Mouse (Mus musculus) NIH3T3 (cell line): Measurements from ENCODE around the gene Pkm.
A peak's percentile ranks its signal among the peaks of the same experiment; 100 is the strongest.

Source experiments
- DNase-seq: peaks from one replicate; pipeline ENCODE4 v3.0.0-alpha.2; 2012; ENCODE audit warnings: low read depth

The Pkm gene

DNA sequence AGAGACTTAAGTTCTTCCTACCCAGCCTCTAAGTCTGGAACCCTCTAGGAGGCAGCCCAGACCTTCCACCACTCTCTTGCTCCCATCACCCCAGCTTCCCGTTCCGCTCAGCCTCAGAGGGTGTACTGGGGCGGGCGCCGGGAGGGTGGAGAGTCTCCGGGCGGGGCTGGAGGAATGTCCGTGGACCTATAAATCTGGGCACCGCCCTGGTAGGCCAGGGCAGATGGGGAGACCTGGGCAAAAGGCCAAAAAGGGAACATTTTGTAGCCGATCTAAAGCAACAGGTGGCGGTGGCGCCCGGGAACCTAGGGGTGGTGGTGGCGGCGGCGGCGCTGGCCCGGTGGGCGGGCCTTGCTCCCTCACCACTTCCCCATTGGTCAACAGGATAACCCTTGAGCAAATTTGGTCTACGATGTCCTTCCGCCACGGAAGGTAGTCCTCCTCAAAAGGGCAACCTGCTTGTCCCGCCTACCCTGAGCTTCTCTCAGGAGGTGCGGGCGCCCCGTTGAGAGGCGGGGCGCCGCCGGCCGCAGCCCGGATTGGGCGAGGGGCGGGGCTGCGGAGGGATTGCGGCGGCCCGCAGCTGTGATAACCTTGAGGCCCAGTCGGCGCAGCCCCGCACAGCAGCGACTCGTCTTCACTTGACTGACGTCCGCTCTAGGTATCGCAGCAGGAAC, at the start of gene Pkm:
Gene Pkm, plus strand, starts transcription at position 411 of the 677 bp plus-strand sequence.
- DNase-seq = peak; percentile 98

DNA sequence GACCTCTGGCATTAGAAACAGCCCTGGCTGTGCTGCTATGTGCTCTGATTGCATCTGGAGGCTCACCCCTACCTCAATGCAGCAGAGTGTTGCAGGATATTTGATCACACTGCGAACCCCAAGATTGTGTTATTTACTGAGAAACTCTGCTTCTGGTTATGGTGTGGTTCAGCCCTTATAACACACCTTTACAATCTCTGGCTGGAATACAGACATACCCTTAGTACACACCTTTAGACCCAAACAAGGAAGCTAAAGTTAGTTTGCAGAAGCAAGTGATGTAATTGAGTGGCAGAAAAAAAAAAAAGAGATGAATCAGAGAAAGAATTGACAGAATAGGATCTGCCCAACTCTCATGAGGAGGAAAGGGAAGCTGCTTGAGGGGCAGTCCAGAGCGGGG, 45.2 kb upstream of the Pkm start:
- DNase-seq = no peak

DNA sequence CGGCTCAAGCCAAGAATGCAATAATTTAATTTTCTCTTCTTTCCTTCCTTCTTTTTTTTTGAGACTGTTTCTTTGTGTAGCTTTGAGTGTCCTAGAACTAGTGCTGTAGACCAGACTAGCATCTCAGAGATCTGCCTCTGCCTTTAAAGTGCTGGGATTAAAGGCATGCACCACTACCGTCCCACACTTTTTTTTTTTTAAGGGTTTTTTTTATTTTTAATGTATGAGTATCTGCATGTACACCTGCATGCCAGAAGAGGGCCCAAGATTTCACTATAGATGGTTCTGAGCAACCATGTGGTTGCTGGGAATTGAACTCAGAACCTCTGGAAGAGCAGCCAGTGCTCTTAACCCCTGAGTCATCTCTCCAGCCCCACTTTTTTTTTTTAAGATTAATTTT, 40.4 kb upstream of the Pkm start:
- no peak for DNase-seq

- DNase-seq = peak; percentile 100
Measured at GRCm38 (mm10) chr9:59616622-59617306, 39.4 kb upstream of the Pkm start, which contains the start of gene Parp6. Gene Parp6, plus strand, starts transcription at chr9:59617284.

DNA sequence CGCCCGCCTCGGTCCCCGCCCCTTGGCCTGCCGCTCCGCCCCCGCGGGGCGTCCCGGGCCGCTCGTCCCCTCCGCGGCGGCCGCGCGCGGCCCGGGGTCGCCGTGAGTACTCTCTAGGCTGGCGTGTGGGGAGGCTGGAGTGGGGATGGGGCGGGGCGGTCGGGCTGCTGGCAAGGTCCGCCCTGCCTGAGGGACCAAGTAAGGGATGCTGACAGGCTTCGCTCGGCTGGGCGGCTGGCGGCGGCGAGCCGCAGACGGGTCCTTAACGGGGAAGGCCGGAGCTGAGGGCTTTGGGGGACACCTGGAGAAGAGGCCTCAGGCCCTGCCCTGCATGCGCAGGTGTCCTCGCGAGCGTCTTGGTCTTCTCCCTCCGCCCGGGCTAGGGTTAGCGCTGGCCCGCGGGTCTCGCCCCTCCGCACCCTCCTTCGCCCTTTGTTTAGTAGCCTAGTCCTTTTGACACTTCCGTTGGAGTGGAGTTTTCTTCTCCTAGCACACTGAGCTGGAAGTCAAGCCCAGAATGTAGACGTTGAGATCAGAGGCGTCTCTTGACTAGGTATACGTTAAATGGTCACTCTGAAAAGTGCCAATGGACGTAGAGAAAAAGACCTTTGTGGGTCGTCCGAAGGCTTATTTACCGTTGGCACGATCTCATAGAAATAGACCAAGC, 38.7 kb upstream of the Pkm start:
- no peak for DNase-seq

DNA sequence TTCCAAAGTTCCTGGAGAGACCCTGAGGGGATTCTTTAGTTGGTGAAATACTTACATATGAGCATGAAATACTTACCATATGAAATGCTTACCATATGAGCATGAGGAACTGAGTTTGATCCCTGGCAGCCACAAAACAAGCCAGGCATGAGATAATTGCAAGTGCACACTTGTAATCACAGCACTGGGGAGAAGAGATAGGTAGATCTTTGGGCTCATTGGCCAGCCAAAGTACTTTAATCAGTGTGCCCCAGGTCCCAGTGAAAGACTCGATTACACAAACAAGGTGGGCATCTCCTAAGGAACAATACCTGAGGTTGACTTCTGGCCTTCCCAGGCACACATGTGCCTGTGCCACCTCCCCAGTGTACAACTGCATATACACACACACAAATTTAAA, 17.8 kb upstream of the Pkm start:
- no peak for DNase-seq

GRCm38 (mm10) chr9:59639936-59640335, 16.2 kb upstream of the Pkm start:
- no peak for DNase-seq

GRCm38 (mm10) chr9:59641320-59641719, 14.8 kb upstream of the Pkm start:
- DNase-seq = peak; percentile 15

GRCm38 (mm10) chr9:59649911-59650310, 6.3 kb upstream of the Pkm start:
- no peak for DNase-seq

GRCm38 (mm10) chr9:59653371-59653770, 2.8 kb upstream of the Pkm start:
- DNase-seq = peak; percentile 90

DNA sequence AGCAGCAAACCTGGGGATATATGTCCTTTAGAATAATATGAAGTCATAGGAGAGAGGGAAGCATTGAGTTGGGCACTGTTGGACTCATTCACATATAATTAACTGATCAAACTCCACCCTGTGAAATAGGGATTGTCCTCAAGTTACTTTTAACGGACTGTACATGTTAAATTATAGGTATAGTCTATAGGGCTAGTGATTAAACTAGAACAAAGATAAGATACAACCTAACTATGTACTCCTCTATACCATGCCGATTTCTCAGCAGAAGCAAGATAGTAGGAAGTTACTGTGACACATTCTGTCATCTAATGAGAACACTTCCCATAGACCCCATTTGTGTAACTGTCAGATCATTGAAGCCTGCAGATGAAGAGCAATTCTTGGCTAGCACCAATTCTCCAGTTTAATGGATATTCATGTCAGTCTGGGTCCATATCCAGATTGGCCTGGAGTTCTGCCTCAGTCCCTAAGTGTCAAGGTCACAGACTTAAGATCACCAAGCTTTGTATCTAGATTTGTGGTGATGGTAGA, 1.7 kb upstream of the Pkm start:
- no peak for DNase-seq

DNA sequence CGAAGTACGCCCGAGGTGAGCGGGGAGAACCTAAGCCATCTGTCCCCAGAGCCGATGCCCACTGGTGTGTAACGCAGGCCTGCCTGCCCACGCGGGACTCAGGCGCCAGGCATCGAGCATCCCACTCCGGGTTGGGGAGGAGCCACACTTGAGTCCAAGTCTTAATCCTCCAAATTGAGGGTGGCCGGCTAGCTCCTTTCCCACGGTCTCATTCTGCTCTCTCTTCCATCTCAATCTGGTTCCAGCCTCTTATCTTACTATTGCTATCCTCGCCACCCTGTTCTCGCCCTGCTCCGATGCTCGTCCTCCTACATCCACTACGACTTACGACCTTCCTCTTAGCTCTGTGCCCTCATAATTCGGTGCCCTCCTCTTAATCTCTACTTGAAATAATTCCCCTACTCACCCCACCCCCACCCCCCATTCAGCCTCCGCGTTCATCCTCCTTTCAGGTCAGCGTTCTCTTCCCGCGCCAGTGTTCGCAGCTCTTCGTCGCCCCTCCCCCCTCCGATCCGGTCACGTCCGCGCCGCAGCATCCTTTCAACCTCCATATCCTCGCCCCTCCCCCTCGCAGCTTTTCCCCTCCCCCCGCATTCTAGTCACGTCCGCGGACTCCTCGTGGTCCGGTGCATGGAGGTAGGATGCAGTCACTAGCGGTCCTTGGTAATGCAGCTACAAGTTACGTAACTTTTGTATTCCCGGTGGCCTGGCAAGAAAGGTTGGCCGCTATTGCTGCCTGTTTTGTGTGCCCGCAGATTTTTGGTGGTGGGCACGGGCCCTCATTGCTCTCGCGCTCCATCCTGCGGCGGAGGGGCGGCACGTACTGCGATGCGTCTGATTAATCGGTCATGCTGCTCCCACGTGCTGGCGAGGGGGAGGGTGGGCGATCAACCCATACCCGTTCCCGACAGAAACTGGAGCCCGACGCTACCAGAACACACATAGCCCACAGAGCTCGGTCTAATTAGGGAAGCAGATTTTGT, 758 bp downstream of the Pkm start:
- DNase-seq = peak; percentile 89

DNA sequence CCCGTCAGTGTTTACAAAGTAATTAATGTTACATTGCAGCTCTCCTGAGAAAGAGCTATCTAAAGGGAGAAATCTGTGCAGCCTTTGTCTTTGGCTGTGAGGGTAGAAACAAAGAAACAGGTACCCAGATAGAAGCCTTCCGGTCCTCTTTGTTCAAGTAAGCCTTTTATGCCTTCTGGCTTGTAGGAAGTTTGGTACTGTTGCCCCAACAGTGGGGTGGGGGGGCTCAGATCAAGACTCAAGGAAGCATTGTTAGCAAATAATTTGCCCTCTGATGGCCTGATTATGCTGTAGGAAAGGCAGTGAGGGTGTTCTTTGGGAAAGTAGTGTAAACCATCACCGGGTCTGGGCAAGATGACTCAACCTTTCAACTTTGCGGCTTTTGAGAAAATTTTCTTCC, 2.0 kb downstream of the Pkm start:
- DNase-seq = no peak

GRCm38 (mm10) chr9:59659036-59660026, 3.2 kb downstream of the Pkm start:
- DNase-seq = peak; percentile 92

DNA sequence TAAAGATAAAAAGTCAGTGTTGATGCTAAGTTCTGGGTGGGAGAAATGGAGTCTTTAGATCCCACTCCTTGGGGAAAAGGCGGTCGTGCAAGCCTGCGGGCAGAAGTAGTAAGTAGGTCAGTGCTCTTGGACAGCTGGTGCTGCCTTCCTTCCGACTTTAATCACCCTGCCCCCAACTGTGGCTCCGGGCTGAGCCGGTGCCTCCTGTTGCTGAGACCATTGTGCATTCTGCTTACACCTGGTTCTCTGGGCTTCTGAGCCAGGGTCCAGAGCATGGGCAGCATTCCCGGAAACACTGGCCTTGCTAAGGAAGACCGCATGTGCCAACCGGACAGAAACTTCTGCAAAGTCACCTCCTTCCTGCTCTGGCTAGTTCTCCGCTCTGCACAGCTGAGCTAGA, 4.3 kb downstream of the Pkm start:
- DNase-seq = no peak

- DNase-seq = no peak
Measured at GRCm38 (mm10) chr9:59661298-59661975, 5.3 kb downstream of the Pkm start.

GRCm38 (mm10) chr9:59663226-59663625, 7.1 kb downstream of the Pkm start:
- no peak for DNase-seq

DNA sequence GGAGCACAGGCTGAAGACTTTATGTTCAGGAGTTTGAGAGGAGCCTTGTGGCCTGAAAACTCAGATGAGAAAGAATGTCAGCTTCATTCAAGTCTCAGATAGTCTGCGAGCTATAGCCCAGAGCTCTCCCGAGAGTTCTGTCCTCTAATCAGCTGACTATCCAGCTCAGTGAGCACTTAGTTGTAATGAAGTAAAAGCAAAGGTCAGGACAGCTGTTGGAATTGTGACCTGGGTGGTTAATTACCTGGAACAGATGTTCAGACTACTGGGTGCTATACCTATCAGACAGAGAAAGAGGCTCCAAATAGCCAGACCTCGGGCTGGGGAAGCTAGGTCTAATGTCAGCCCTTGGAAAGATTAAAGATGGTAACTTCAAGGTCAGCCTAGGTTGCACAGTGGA, 7.8 kb downstream of the Pkm start:
- DNase-seq = no peak

DNA sequence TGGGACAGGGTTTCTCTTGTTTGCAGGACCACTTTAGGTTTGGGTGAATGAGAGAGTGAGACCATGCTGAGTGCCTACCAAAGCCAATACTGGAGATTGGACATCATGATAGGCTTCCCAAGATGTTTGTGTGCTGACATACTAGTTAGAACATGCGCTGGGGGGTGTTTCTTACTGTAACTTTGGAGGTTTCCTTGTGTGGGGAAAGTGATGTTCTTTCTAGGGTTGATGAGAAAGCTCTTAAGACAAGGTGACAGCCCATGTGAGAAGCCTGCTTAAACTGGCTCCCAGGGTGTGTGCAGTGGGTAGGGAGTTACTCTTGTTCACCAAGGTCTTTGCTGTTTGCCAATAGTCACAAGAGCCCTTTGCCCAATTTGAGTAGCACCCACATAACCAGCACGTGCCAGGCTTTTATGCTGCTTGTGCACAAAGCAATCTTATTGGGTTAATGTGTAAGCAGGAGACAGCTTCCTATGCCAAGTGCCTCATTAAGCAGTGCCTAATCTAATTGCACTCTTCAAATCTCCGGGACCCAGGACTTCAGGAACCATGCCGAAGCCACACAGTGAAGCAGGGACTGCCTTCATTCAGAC, 8.6 kb downstream of the Pkm start:
- DNase-seq = no peak

GRCm38 (mm10) chr9:59666016-59666415, 9.8 kb downstream of the Pkm start:
- DNase-seq = no peak
